Mouse (Mus musculus) bone marrow, adult 2 months (tissue): Measurements from ENCODE around the gene Slc4a8. TPM values are rescaled to one million over a fixed set of nuclear protein-coding genes. Genes with fewer than 3 reads are reported as not detected.

Source experiments
- H3K27ac ChIP-seq: fragments of 200-500 bp; 2 replicates; pipeline ENCODE4 v1.5.1; 2012; ENCODE audit warnings: low read depth, mild to moderate bottlenecking, control low read depth, inconsistent platforms, low read length; ENCODE audit not compliant: control insufficient read depth, poor library complexity, insufficient read depth
- H3K4me1 ChIP-seq: fragments of 200-500 bp; 2 replicates; pipeline ENCODE4 v1.6.1; 2011; ENCODE audit warnings: low read length; ENCODE audit not compliant: control insufficient read depth, insufficient read depth
- H3K4me3 ChIP-seq: fragments of 200-500 bp; replicated peaks from 2 replicates; pipeline ENCODE3; 2011; ENCODE audit warnings: mild to moderate bottlenecking, low read depth, low read length, control low read depth; ENCODE audit not compliant: control insufficient read depth
- CTCF ChIP-seq: fragments of 200-500 bp; IDR thresholded peaks from 2 replicates; pipeline ENCODE4 v1.5.1; 2011; ENCODE audit warnings: low read length, control low read depth; ENCODE audit not compliant: control insufficient read depth, insufficient read depth
- POLR2A ChIP-seq: fragments of 200-500 bp; IDR thresholded peaks from 2 replicates; pipeline ENCODE4 v1.6.1; 2011; ENCODE audit warnings: low read depth, mild to moderate bottlenecking, control low read depth, low read length, borderline replicate concordance; ENCODE audit not compliant: control insufficient read depth
- WGBS: fragments of 180-500 bp; shearing (Covaris S2); methylation state at CpG from one replicate; pipeline ENCODE4 v1.1.7; 2018; 5-methylcytosine and 5-hydroxymethylcytosine counted together
- polyA plus RNA-seq: library from polyadenylated mRNA; stranded (reverse); fragments of >200 nt; gene quantifications from 2 replicates; pipeline ENCODE4 v1.2.4, GENCODE M21; 2011; ENCODE audit warnings: low replicate concordance; ENCODE audit not compliant: missing spikeins, insufficient read depth, insufficient read length

Gene Slc4a8
- polyA plus RNA-seq, 1 experiment = 5.2 TPM

GRCm38 (mm10) chr15:100722026-100722425 is 39.5 kb upstream of the Slc4a8 start:
- TF ChIP-seq CTCF = no peak
- no peak for TF ChIP-seq POLR2A
- Histone ChIP-seq H3K4me1 (no peaks in the 10 kb centered on the region; the same call in 1 of the 2 replicates), H3K27ac (no peak overlapping the region), H3K4me3 (no peak overlapping the region)
- WGBS = 37% methylated on average over 4 of the region's 4 CpGs

DNA sequence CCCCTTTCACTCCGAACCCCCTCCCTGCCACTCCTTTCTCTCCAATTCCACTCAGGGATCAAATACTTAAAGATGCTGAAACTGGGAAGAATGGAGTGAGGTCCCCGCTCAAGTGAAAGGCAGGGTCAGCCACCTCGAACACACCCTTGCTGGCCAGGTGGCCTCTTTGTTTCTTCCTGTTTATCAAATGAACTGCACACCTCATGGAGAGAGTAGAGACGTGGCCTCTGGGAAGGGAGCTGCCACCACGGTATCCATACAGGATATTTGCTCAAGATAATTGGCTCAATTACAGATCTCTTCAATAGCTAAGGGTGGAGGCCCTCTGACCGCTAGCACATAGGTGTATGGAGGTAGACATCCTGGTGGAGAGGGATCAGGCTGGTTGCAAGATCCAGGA is 39.0 kb upstream of the Slc4a8 start:
- no peak overlapping the region for H3K4me3 ChIP-seq
- TF ChIP-seq POLR2A (no peak), CTCF (no peak)
- WGBS = 68% methylated on average over 6 of the region's 6 CpGs
- H3K4me1 ChIP-seq = no peaks in the 10 kb centered on the region; the same call in 1 of the 2 replicates
- H3K27ac ChIP-seq = no peak overlapping the region

DNA sequence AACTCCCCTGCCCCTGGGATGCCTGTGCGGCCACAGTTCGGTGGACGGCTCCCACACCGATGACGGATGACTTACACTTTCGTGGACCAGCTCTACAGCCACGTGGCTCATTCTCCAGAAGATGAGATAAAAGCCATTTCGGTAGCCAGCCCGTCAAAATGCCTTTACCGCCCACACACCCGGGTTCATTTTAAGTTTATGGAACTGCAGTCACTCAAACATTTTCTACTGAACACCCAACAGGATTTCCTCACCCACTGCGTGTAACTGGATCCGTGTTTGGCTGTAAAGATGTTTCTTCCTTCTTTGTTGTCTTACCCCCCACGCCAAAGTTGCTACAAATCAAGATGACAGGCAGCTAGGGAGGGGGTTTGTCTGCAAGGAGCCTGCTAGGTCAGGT is 38.0 kb upstream of the Slc4a8 start:
- Histone ChIP-seq H3K4me1 (no peaks in the 10 kb centered on the region; the same call in 1 of the 2 replicates), H3K27ac (no peak overlapping the region), H3K4me3 (no peak overlapping the region)
- TF ChIP-seq POLR2A (no peak), CTCF (no peak)
- WGBS = 14% methylated on average over 14 of the region's 14 CpGs

- Histone ChIP-seq H3K4me3 (no peak overlapping the region), H3K4me1 (no peaks in the 10 kb centered on the region; the same call in 1 of the 2 replicates), H3K27ac (no peak overlapping the region)
- no peak for TF ChIP-seq CTCF
- no peak for TF ChIP-seq POLR2A
- WGBS = 85% methylated on average over 11 of the region's 11 CpGs
These were observed 34.8 kb upstream of the Slc4a8 start for GRCm38 (mm10) chr15:100726721-100727120.

DNA sequence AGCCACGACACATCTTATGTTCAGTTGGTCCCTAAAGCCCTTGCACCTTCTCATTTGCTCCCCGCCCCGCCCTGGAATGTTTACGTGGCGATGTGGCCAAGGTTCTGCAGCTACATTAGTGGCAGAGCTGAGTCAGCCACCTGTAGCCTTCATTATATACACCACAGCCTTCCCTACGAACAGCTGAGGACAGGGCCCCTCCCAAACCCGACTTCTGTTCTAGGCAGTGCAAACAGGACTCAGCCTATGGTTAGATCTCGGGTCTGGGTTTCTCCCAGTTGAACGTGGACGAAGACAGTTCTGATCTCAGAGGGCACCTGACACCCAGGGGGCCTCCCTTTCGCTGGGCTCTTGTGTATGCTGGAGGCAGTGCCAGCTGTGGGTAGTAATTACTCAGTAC is 33.7 kb upstream of the Slc4a8 start:
- Histone ChIP-seq H3K4me1 (no peaks in the 10 kb centered on the region; the same call in 1 of the 2 replicates), H3K27ac (no peak overlapping the region), H3K4me3 (no peak overlapping the region)
- TF ChIP-seq CTCF (no peak), POLR2A (no peak)
- 49% methylated on average over 11 of the region's 11 CpGs for WGBS

DNA sequence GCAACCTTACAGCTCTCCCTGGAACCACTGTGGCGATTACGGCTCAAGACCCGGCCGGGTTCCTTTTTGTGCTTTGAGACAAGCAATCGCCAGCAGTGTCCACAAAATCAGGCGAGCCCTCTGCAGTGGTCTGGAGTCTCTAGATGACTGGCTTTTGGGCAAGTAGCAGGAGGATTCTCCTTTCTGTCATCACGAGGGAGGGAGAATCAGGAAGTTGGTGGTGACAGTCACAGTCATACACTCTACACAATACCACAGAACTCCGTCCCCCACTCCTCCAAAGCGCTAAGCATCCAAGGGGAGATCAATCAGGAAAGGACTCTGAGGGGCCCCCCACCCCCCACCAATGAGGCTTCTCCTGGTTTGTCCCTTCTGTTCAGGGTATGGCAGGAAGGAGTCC is 33.0 kb upstream of the Slc4a8 start:
- WGBS = 5% methylated on average over 9 of the region's 9 CpGs
- Histone ChIP-seq H3K4me1 (no peaks in the 10 kb centered on the region; the same call in 1 of the 2 replicates), H3K4me3 (peak overlapping the region; percentile 65), H3K27ac (no peak overlapping the region)
- TF ChIP-seq CTCF (no peak), POLR2A (no peak)

- H3K27ac ChIP-seq = peak within 1 kb of the TSS; percentile 47
- peaks cover 2% of the 10 kb centered on the region; the same call in 1 of the 2 replicates for H3K4me1 ChIP-seq
- WGBS = 13% methylated on average over 49 of the region's 57 CpGs
- peak within 1 kb of the TSS; percentile 65 for H3K4me3 ChIP-seq
- no peak for TF ChIP-seq CTCF
- TF ChIP-seq POLR2A = peak; percentile 11; the same call in 1 of the 2 replicates
These were observed 32.1 kb upstream of the Slc4a8 start, which contains the start of gene Galnt6 for GRCm38 (mm10) chr15:100729281-100729985. Gene Galnt6 (minus strand): TSS chr15:100729376.

DNA sequence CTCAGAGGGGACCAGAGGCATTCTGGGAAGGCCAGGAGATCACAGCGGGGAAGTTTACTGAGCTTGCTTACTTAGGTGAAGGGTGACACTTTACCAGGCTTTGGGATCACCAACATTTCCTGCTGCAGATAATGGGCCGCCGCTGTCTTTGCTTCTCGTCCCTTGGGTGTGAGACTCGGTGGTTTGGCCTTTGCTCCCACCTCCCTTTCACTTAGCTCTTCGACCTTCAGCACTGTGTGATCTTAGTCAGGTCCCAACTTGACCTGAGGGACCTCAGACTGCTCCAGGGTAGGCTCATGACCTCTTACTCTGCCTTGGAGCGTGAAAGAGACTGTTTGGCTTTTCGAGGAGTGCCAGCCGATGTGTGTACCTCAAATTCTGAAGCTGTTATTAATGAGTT is 30.5 kb upstream of the Slc4a8 start:
- Histone ChIP-seq H3K4me3 (no peak overlapping the region), H3K4me1 (peaks cover 2% of the 10 kb centered on the region; the same call in 1 of the 2 replicates), H3K27ac (no peak overlapping the region)
- TF ChIP-seq POLR2A (no peak), CTCF (no peak)
- 61% methylated on average over 9 of the region's 9 CpGs for WGBS
